Mouse (Mus musculus) embryonic fibroblast, embryonic 13.5 days (primary cell): ENCODE results near the gene Tmem234.

Experiments
- CTCF ChIP-seq: IDR thresholded peaks from 2 replicates; pipeline ENCODE4 v1.5.1; 2011; ENCODE audit warnings: mild to moderate bottlenecking, control low read depth, low read length, moderate library complexity, borderline replicate concordance; ENCODE audit not compliant: insufficient read depth
- POLR2A ChIP-seq: IDR thresholded peaks from 2 replicates; pipeline ENCODE4 v1.6.1; 2011; ENCODE audit warnings: low read depth, mild to moderate bottlenecking, control low read depth, low read length, moderate library complexity

DNA sequence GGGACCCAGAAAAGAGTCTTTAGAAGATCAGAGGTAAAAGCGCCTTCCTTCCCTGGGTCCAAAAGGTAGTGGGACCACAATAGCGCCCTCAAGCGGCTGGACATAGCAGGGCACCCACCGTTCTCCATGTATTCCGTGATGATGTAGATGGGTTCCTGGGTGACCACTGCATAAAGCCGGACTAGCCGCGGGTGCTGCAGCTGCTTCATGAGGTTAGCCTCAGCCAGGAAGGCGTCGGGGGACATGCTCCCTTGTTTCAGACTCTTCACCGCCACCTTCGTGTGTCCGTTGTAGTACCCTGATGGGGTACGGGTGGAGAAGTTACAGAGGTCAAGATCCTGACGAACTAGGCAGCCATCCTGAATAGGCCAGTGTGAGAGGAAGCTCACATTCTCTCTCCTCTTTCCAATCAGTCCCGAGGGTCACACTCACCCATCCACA lies 45.0 kb upstream of the Tmem234 start:
- peak; percentile 53; the same call in 1 of the 2 replicates for TF ChIP-seq CTCF
- TF ChIP-seq POLR2A: no peak
